Mouse (Mus musculus) liver, postnatal 0 days (tissue): Measurements from ENCODE around the gene Sh2b2.

Source experiments
- CTCF ChIP-seq: sonication (generic); IDR thresholded peaks from 2 replicates; pipeline ENCODE4 v1.5.1; 2016; ENCODE audit warnings: antibody characterized with exemption, low read depth
- EP300 ChIP-seq: IDR thresholded peaks from 2 replicates; pipeline ENCODE4 v1.6.1; 2016; ENCODE audit warnings: antibody characterized with exemption, low read depth, mild to moderate bottlenecking

DNA sequence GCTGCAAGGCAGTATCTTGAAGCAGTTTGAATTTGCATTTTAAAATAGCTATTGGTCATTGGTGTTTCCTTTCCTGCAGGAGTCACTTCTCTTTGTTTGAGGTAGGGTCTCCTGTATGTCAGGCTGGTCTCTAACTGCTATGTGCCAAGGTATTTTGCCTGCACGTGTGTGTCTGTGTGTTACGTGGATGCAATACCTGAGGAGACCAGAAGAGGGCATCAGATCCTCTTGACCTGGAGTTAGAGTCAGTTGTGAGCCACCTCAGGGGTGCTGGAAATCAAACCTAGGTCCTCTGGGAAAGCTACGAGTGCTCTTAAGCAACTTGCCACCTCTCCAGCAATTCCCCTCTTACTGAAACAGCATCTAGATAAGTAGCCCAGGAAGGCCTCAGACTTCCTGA is 31.1 kb downstream of the Sh2b2 start:
- peak; percentile 49 for TF ChIP-seq CTCF
- TF ChIP-seq EP300, result no peak
